Mouse (Mus musculus): ENCODE data around the gene Neurl2. TPM values are rescaled to one million over a fixed set of nuclear protein-coding genes. Genes with fewer than 3 reads are reported as not detected.
"Not testable (repeated sequence)": the region's sequence is repeated elsewhere in the genome, so short reads cannot be mapped to it uniquely, and the experiment has no call there.

The Neurl2 gene
- total RNA-seq, 4 experiments from 2014 or later: 53.8 to 59.3 (median 58.1) TPM

- no peak for DNase-seq (ENCODE audit: low spot score)
These were observed 25.9 kb upstream of the Neurl2 start for GRCm38 (mm10) chr2:164859155-164859554.

GRCm38 (mm10) chr2:164857842-164858553 lies 24.7 kb upstream of the Neurl2 start:
- no peak for DNase-seq (ENCODE audit: low spot score)

GRCm38 (mm10) chr2:164857101-164857821 lies 24.0 kb upstream of the Neurl2 start, which contains the start of gene Pltp:
TSS of gene Pltp (minus strand) at chr2:164857711.
- DNase-seq (ENCODE audit: low spot score): no peak

GRCm38 (mm10) chr2:164856309-164857100 lies 23.2 kb upstream of the Neurl2 start:
- DNase-seq (ENCODE audit: low spot score): no peak

GRCm38 (mm10) chr2:164855572-164855971 lies 22.3 kb upstream of the Neurl2 start:
- not testable (repeated sequence) for DNase-seq (ENCODE audit: low spot score)

GRCm38 (mm10) chr2:164850061-164850460 lies 16.8 kb upstream of the Neurl2 start:
- no peak for DNase-seq (ENCODE audit: low spot score)

- DNase-seq (ENCODE audit: low spot score): no peak
These were observed 12.5 kb upstream of the Neurl2 start for GRCm38 (mm10) chr2:164845782-164846181.

- no peak for DNase-seq (ENCODE audit: low spot score)
These were observed 1.9 kb upstream of the Neurl2 start for GRCm38 (mm10) chr2:164835164-164835563.

GRCm38 (mm10) chr2:164834531-164834930 lies 1.3 kb upstream of the Neurl2 start:
- DNase-seq (ENCODE audit: low spot score): no peak

GRCm38 (mm10) chr2:164832748-164833301 lies 431 bp downstream of the Neurl2 start, which contains the start of gene Ctsa:
TSS of gene Ctsa (plus strand) at chr2:164832873.
- peak; percentile 81 for DNase-seq (ENCODE audit: low spot score)

GRCm38 (mm10) chr2:164832032-164832747 lies 1.1 kb downstream of the Neurl2 start:
- DNase-seq (ENCODE audit: low spot score): no peak

GRCm38 (mm10) chr2:164831029-164831428 lies 2.2 kb downstream of the Neurl2 start:
- no peak for DNase-seq (ENCODE audit: low spot score)

- DNase-seq (ENCODE audit: low spot score): no peak
These were observed 4.2 kb downstream of the Neurl2 start for GRCm38 (mm10) chr2:164829090-164829489.

- no peak for DNase-seq (ENCODE audit: low spot score)
These were observed 4.8 kb downstream of the Neurl2 start, which contains the start of gene Spata25 for GRCm38 (mm10) chr2:164828437-164828836. TSS of gene Spata25 (minus strand) at chr2:164828537.

- no peak for DNase-seq (ENCODE audit: low spot score)
These were observed 6.0 kb downstream of the Neurl2 start for GRCm38 (mm10) chr2:164827146-164827850.

- no peak for DNase-seq (ENCODE audit: low spot score)
These were observed 7.7 kb downstream of the Neurl2 start for GRCm38 (mm10) chr2:164825521-164825920.

- DNase-seq (ENCODE audit: low spot score): no peak
These were observed 9.3 kb downstream of the Neurl2 start for GRCm38 (mm10) chr2:164823969-164824368.

- DNase-seq (ENCODE audit: low spot score): no peak
These were observed 10.1 kb downstream of the Neurl2 start for GRCm38 (mm10) chr2:164823181-164823585.

GRCm38 (mm10) chr2:164822636-164823165 lies 10.6 kb downstream of the Neurl2 start, which contains the start of gene Zswim1:
TSS of gene Zswim1 (plus strand) at chr2:164822686.
- DNase-seq (ENCODE audit: low spot score): peak; percentile 100

- no peak for DNase-seq (ENCODE audit: low spot score)
These were observed 12.2 kb downstream of the Neurl2 start for GRCm38 (mm10) chr2:164821060-164821459.

Data from heart, adult 8-10 months (tissue).